Mouse (Mus musculus) brain, embryonic 18.5 days (tissue): ENCODE data around the gene Rtkn2.
"Not testable (repeated sequence)": the region's sequence is repeated elsewhere in the genome, so short reads cannot be mapped to it uniquely, and the experiment has no call there.

Experiments used
- DNase-seq: peaks from one replicate; pipeline ENCODE4 v3.0.0-alpha.2; 2012; ENCODE audit warnings: low read depth, low spot score

The Rtkn2 gene

GRCm38 (mm10) chr10:68075181-68075580, 95.8 kb downstream of the Rtkn2 start:
- no peak for DNase-seq

- no peak for DNase-seq
Observed at GRCm38 (mm10) chr10:68078708-68079107, 99.3 kb downstream of the Rtkn2 start.

- DNase-seq = no peak
Observed at GRCm38 (mm10) chr10:68079910-68080670, 100.7 kb downstream of the Rtkn2 start.

- DNase-seq = no peak
Observed at GRCm38 (mm10) chr10:68081712-68082111, 102.3 kb downstream of the Rtkn2 start.

- DNase-seq = no peak
Observed at GRCm38 (mm10) chr10:68085574-68085973, 106.2 kb downstream of the Rtkn2 start.

GRCm38 (mm10) chr10:68086973-68087372, 107.6 kb downstream of the Rtkn2 start:
- no peak for DNase-seq

GRCm38 (mm10) chr10:68087722-68088121, 108.4 kb downstream of the Rtkn2 start:
- no peak for DNase-seq

- no peak for DNase-seq
Observed at GRCm38 (mm10) chr10:68089435-68090196, 110.2 kb downstream of the Rtkn2 start.

GRCm38 (mm10) chr10:68090197-68090535, 110.8 kb downstream of the Rtkn2 start:
- DNase-seq = no peak

GRCm38 (mm10) chr10:68090544-68090943, 111.2 kb downstream of the Rtkn2 start:
- no peak for DNase-seq

- DNase-seq = no peak
Observed at GRCm38 (mm10) chr10:68091011-68091410, 111.6 kb downstream of the Rtkn2 start.

GRCm38 (mm10) chr10:68091840-68092239, 112.5 kb downstream of the Rtkn2 start:
- no peak for DNase-seq

- no peak for DNase-seq
Observed at GRCm38 (mm10) chr10:68093496-68093895, 114.1 kb downstream of the Rtkn2 start.

GRCm38 (mm10) chr10:68095136-68095535, 115.8 kb downstream of the Rtkn2 start:
- no peak for DNase-seq

GRCm38 (mm10) chr10:68096395-68096794, 117.0 kb downstream of the Rtkn2 start:
- no peak for DNase-seq

- DNase-seq = no peak
Observed at GRCm38 (mm10) chr10:68097821-68098675, 118.7 kb downstream of the Rtkn2 start.

- not testable (repeated sequence) for DNase-seq
Observed at GRCm38 (mm10) chr10:68099801-68100200, 120.4 kb downstream of the Rtkn2 start.

GRCm38 (mm10) chr10:68100506-68100905, 121.1 kb downstream of the Rtkn2 start:
- no peak for DNase-seq

GRCm38 (mm10) chr10:68101251-68101650, 121.9 kb downstream of the Rtkn2 start:
- no peak for DNase-seq

GRCm38 (mm10) chr10:68102566-68102965, 123.2 kb downstream of the Rtkn2 start:
- DNase-seq = no peak

- DNase-seq = no peak
Observed at GRCm38 (mm10) chr10:68103078-68103855, 123.9 kb downstream of the Rtkn2 start.
